8 mouse cellular contexts compared by ENCODE assay signal in the genomic region with DNA sequence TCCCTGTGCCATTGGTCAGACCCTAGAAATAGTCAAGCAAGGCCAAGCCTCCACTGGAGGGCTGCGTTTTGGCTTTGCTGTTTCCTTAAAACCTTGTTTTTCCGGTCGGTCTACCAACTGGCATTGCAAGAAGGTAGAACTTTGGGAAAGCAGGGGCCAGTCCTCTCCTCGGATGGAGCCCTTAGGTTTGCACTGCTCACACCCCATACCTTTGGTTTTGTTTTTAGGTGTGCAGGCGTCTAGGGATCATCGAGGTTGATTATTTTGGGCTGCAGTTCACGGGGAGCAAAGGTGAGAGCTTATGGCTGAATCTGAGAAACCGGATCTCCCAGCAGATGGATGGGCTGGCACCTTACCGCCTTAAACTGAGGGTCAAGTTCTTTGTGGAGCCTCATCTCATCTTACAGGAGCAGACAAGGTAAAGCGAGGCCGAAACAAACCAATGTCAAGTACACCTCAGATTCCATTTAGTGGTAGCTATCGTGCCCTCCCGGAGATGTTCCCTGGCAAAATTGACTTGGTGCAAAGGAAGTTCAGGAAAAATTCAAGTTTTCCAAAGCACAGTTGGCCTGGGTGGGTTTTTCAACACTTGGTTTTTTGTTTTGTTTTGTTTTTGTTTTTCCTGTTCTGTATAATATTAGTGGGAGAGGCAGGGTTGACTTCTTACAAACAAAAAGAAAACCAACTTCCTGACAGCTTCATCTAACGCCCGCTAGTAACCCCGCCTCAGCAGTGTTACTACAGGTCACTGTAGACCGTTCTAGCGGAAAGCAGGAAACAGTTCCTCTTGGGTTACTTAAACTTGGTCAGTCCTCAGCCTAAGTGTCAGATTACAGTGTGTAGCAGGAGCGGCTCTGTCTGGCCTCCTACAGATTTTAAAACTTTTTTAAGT. TPM values are rescaled to one million over a fixed set of nuclear protein-coding genes. Genes with fewer than 3 reads are reported as not detected.
DNase-seq lines count a peak whose midpoint lies in the region; ATAC-seq and TF ChIP-seq lines count a peak whose summit lies in the region.

No protein-coding gene starts in this region.

- WGBS in forebrain, embryonic 14.5 days = 71% methylated on average over 19 of the region's 19 CpGs
- WGBS in hindbrain, embryonic 15.5 days = 61% methylated on average over 19 of the region's 19 CpGs
- 26% methylated on average over 19 of the region's 19 CpGs for WGBS in liver, embryonic 11.5 days

- DNase-seq in 3134 (ENCODE audit: extremely low read depth, insufficient read length, low spot score) = peak; percentile 55
- peak; percentile 20 for DNase-seq in MN1 (ENCODE audit: low spot score)
- DNase-seq in forebrain, embryonic 14.5 days (ENCODE audit: low spot score) = no peak
- DNase-seq in liver, embryonic 11.5 days (ENCODE audit: low spot score) = no peak
- peak; percentile 31 for DNase-seq in urinary bladder, postnatal 25 days (ENCODE audit: low spot score)
- no peak for DNase-seq in cerebellum, postnatal 4 days (ENCODE audit: low spot score in 2 of 2)

- no peaks in the 10 kb centered on the region for H3K36me3 ChIP-seq in forebrain, embryonic 14.5 days (ENCODE audit: control insufficient read depth, insufficient read depth, low read length)
- no peaks in the 10 kb centered on the region for H3K36me3 ChIP-seq in hindbrain, embryonic 15.5 days
- H3K36me3 ChIP-seq in liver, embryonic 11.5 days (ENCODE audit: control insufficient read depth, insufficient read depth, low read length) = no peaks in the 10 kb centered on the region
- H3K36me3 ChIP-seq in myocyte (ENCODE audit: control insufficient read depth, insufficient read depth) = no peaks in the 10 kb centered on the region

- H3K4me3 ChIP-seq in forebrain, embryonic 14.5 days (ENCODE audit: low read depth, low read length) = peak overlapping the region; percentile 46; the same call in 1 of the 2 replicates
- peak overlapping the region; percentile 72 for H3K4me3 ChIP-seq in hindbrain, embryonic 15.5 days
- H3K4me3 ChIP-seq in liver, embryonic 11.5 days (ENCODE audit: low read depth, low read length) = peak overlapping the region; percentile 88
- H3K4me3 ChIP-seq in myocyte = peak overlapping the region; percentile 96

- H3K9ac ChIP-seq in forebrain, embryonic 14.5 days (ENCODE audit: low read length) = peak overlapping the region; percentile 26; the same call in 1 of the 2 replicates
- H3K9ac ChIP-seq in hindbrain, embryonic 15.5 days = no peak overlapping the region
- H3K9ac ChIP-seq in liver, embryonic 11.5 days (ENCODE audit: low read depth, low read length) = peak overlapping the region; percentile 71

- no peak for TF ChIP-seq POLR2A in myocyte (IDR thresholded peaks at IDR 0.05; ENCODE audit: insufficient read length, low read depth)

- H3K27ac ChIP-seq in forebrain, embryonic 14.5 days (ENCODE audit: low read depth, low read length) = no peak overlapping the region
- no peak overlapping the region for H3K27ac ChIP-seq in hindbrain, embryonic 15.5 days (replicated peaks)
- peak overlapping the region; percentile 79 for H3K27ac ChIP-seq in liver, embryonic 11.5 days (ENCODE audit: low read depth, low read length)

- peaks cover 10% of the 10 kb centered on the region for H3K4me1 ChIP-seq in forebrain, embryonic 14.5 days (ENCODE audit: control insufficient read depth, insufficient read depth, low read length)
- peaks cover 37% of the 10 kb centered on the region for H3K4me1 ChIP-seq in hindbrain, embryonic 15.5 days (replicated peaks)
- peaks cover 16% of the 10 kb centered on the region for H3K4me1 ChIP-seq in liver, embryonic 11.5 days (replicated peaks; ENCODE audit: control insufficient read depth, insufficient read depth, low read length)

- H3ac ChIP-seq in myocyte (ENCODE audit: control insufficient read depth, insufficient read length) = peak overlapping the region; percentile 21

- no peaks in the 10 kb centered on the region for H3K9me3 ChIP-seq in forebrain, embryonic 14.5 days (replicated peaks; ENCODE audit: control insufficient read depth, low read length)
- no peaks in the 10 kb centered on the region for H3K9me3 ChIP-seq in hindbrain, embryonic 15.5 days
- no peaks in the 10 kb centered on the region for H3K9me3 ChIP-seq in liver, embryonic 11.5 days (ENCODE audit: control insufficient read depth, low read length)

- H3K27me3 ChIP-seq in forebrain, embryonic 14.5 days (replicated peaks; ENCODE audit: control insufficient read depth, insufficient read depth, low read length) = peaks cover 2% of the 10 kb centered on the region; the same call in 1 of the 2 replicates
- no peaks in the 10 kb centered on the region for H3K27me3 ChIP-seq in hindbrain, embryonic 15.5 days
- no peaks in the 10 kb centered on the region; the same call in 1 of the 2 replicates for H3K27me3 ChIP-seq in liver, embryonic 11.5 days (replicated peaks; ENCODE audit: control insufficient read depth, insufficient read depth, low read length)
- H3K27me3 ChIP-seq in myocyte (ENCODE audit: control insufficient read depth, insufficient read depth, insufficient read length) = no peaks in the 10 kb centered on the region

- no peak for ATAC-seq in forebrain, embryonic 14.5 days
- no peak for ATAC-seq in hindbrain, embryonic 15.5 days (ENCODE audit: low FRiP score, low read depth)
- ATAC-seq in liver, embryonic 11.5 days (replicated peaks; ENCODE audit: low FRiP score) = no peak

- H3K79me2 ChIP-seq in myocyte (ENCODE audit: control insufficient read depth, insufficient read depth) = peaks cover 50% of the 10 kb centered on the region

- H3K4me2 ChIP-seq in forebrain, embryonic 14.5 days (ENCODE audit: low read length) = peak overlapping the region; percentile 97
- H3K4me2 ChIP-seq in hindbrain, embryonic 15.5 days = peak overlapping the region; percentile 93
- H3K4me2 ChIP-seq in liver, embryonic 11.5 days = peak overlapping the region; percentile 88
- peak overlapping the region; percentile 88 for H3K4me2 ChIP-seq in myocyte (ENCODE audit: low read depth)

TF ChIP-seq in myocyte, 11 proteins besides CTCF, POLR2A, EP300 and RAD21:
- no peak for TF ChIP-seq MYOD1 (IDR thresholded peaks at IDR 0.05; ENCODE audit: control insufficient read depth in 1 of 3, insufficient read length in 2 of 3, low read depth in 2 of 3)
- TF ChIP-seq POLR2AphosphoS2 (IDR thresholded peaks at IDR 0.05; ENCODE audit: insufficient read length, low read depth) = no peak
- no peak for TF ChIP-seq MAX (IDR thresholded peaks at IDR 0.05; ENCODE audit: low read depth)
- TF ChIP-seq MYOG (IDR thresholded peaks at IDR 0.05; ENCODE audit: control insufficient read depth in 1 of 3, insufficient read depth in 1 of 3, insufficient read length in 2 of 3, low read depth in 2 of 3) = no peak
- no peak for TF ChIP-seq E2F4 (IDR thresholded peaks at IDR 0.05; ENCODE audit: insufficient read depth)
- TF ChIP-seq TCF3 (IDR thresholded peaks at IDR 0.05; ENCODE audit: insufficient read length, low read depth) = no peak
- no peak for TF ChIP-seq REST (IDR thresholded peaks at IDR 0.05; ENCODE audit: insufficient read depth, insufficient read length)
TF ChIP-seq in myocyte: peak in this region for 0.

RNA-seq across cellular contexts. Expression of gene Mylip, which starts 1.7 kb away (rescaled TPM):
- polyA plus RNA-seq in forebrain, embryonic 14.5 days (2014; fragmentation: Nextera tagmentation; extraction: Ambion mirVana) = 1.2 and 2.2 TPM in 2 replicates
- polyA plus RNA-seq in hindbrain, embryonic 15.5 days (2015; fragmentation: Nextera tagmentation; extraction: Ambion mirVana) = 7.3 and 7.5 TPM in 2 replicates
- polyA plus RNA-seq in liver, embryonic 11.5 days (2014; fragmentation: Nextera tagmentation; extraction: Ambion mirVana) = 3.1 and 4.4 TPM in 2 replicates
- polyA plus RNA-seq in myocyte (2012; fragmentation: generic; extraction: Trizol) = 8.3 TPM

Comparison
In these comparisons a context has a peak if more than half of its experiments do, and no peak if none do; other contexts are left out.
1. DNase-seq: peak in 3134 (single experiment), MN1 (single experiment) and urinary bladder, postnatal 25 days (single experiment); none in forebrain, embryonic 14.5 days (single experiment), liver, embryonic 11.5 days (single experiment) and cerebellum, postnatal 4 days (0 of 2).
2. H3K4me3 ChIP-seq: peak in every context shown above with its lines; median percentile 96 in myocyte; 88 in liver, embryonic 11.5 days; 72 in hindbrain, embryonic 15.5 days; 46 in forebrain, embryonic 14.5 days.
3. Peak in every context shown above with its lines, with median percentiles within 50 percentile points of each other: H3K4me2 ChIP-seq.